Mouse (Mus musculus) layer of hippocampus, adult 8-10 months (tissue): ENCODE measurements around the gene C1ql4. TPM values are rescaled to one million over a fixed set of nuclear protein-coding genes. Genes with fewer than 3 reads are reported as not detected.
"Not testable (repeated sequence)": the region's sequence is repeated elsewhere in the genome, so short reads cannot be mapped to it uniquely, and the experiment has no call there.

ENCODE experiments used
- DNase-seq, 2 experiments: peaks; one replicate each; pipeline ENCODE4 v3.0.0; 2022; ENCODE audit warnings: low spot score in 2 of 2
- total RNA-seq, 4 experiments: library from RNA; stranded (reverse); gene quantifications; 2 replicates each; pipeline ENCODE4 v1.2.4; 2022

The C1ql4 gene
- total RNA-seq, 4 experiments from 2014 or later: 0.21 TPM; not detected in 3

DNA sequence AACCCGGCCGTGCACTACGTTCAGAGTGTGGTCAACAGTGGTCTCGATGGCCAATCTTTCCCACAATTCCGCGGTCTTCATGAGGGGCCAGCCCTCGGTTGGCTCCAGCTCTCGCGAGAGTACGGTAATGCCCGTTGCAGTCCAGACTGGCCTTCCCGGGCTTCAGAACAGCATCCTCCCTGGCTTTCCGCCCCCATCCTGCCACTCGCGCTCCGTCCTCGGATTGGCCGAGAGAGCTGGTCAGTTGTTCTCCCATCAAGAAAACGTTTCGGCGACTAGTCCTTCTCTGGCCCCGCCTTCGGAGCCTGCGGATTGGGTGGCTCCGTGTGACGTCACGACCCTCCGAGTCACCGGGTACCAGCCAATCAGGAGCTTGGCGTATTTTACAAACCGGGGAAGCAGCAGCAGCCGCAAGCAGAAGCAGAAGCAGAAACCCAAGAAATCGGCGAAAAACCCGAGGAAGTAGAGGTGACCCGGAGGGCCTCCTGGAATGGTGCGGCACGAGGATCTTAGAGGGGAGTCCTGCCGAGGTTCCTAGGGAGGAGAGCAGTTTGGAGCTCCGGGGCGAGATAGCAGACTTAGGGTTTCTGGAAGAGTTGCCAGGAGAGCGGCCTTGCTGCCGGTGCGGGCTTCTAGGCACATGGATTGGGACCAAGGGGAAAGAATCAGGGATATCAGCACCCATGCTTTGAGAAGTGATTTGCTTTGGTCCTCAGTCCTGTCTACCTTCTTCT is 12.8 kb downstream of the C1ql4 start:
- peak; percentile 97 to 98 for DNase-seq

DNA sequence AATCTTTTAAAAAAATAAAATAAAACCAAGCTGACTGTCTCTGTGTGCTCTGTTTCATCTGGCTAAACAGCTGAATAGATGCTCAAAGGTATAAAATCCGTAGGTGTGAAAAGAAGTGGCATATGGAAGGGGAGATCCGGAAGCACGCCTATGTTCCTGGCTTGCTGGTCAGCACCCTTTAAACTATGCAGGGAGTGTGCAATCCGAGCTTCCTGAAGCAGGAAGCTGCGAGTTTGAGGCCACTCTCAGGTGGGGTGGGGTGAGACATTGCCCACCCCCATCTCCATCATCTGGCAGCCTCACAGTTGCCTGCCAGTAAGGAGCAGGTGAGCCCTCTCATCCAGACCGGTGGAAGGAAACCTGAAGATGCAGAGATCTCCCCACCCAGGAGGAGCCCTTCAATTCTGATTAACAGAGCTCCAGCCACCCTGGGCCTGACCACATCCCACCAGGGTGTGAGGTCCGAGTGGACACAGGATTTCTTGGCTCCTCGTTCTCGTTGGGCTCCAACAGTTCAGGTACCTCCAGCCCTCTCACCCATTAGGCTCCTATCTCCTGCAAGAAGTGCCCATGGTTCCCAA is 13.5 kb downstream of the C1ql4 start, which contains the start of gene Troap:
Gene Troap (plus strand): TSS at position 557 of the 581 bp plus-strand sequence.
- no peak for DNase-seq

DNA sequence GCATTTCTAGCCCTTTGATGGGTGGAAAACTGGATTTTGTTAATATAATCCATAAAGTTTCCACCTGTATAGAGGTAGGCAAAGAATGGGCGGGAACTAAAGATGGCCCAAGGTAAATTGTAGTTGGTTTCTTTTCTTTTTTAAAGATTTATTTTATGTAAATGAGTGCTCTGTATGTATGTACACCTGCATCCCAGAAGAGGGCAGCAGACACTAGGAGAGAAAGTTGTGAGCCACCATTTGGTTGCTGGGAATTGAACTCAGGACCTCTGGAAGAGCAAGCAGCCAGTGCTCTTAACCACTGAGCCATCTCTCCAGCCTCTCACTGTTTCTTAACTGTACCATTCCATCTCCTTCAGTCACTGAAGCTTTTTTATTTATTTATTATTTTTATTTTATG is 15.6 kb downstream of the C1ql4 start:
- no peak for DNase-seq

DNA sequence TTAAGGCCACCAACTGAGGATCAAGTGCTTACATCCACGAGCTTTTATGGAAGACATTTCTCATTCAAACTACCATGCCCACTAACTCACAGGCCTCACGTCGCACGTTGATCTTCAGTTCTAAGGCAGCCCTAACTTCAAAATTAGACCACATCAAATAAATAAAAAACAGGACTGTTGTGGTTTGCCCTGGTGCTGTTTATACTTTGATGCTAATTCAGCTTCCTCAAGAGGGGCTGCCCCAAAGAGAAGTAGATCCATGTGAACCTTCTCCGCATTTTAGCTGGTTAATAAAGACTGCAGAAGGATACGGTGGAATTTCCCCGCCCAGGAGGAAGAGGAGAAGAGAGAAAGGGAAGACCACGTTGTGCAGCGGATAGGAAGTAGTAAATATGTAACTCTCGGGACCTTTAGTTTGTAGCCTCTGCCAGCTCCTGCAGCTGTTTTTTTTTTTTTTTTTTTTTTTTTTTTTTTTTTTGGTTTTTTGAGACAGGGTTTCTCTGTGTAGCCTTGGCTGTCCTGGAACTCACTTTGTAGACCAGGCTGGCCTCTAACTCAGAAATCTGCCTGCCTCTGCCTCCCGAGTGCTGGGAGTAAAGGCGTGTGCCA is 22.0 kb downstream of the C1ql4 start:
- DNase-seq: no peak

DNA sequence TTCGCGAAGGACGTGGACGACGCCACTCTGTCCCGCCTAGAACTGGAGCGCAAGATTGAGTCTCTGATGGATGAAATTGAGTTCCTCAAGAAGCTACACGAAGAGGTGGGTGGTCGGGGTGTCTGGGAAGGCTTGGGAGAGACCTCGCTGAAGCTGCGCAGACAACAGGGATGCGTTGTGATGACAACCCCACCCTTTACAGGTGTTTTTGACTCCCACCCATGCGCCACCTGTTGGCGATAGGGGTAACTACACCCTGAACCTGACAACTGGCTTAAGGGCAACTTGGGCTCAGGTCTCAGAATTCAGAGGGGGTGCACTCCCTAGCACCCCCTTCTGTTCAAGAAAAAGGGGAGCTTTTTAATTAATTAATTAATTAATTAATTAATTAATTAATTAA is 31.3 kb downstream of the C1ql4 start:
- DNase-seq: no peak

DNA sequence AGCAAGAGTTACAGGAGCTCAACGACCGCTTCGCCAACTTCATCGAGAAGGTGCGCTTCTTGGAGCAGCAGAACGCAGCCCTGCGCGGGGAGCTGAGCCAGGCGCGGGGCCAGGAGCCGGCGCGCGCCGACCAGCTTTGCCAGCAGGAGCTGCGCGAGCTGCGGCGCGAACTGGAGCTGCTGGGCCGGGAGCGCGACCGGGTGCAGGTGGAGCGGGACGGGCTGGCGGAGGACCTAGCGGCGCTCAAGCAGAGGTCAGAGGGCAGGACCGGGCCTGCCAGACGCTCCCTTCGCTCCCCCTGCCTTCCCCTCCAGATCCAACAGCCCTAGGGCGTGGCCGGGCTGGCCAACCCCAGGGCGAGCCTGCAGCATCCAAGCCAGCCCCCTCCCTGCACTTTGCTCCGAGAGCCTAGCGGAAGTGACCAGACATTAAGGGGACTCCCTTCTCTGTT is 32.1 kb downstream of the C1ql4 start:
- no peak for DNase-seq

DNA sequence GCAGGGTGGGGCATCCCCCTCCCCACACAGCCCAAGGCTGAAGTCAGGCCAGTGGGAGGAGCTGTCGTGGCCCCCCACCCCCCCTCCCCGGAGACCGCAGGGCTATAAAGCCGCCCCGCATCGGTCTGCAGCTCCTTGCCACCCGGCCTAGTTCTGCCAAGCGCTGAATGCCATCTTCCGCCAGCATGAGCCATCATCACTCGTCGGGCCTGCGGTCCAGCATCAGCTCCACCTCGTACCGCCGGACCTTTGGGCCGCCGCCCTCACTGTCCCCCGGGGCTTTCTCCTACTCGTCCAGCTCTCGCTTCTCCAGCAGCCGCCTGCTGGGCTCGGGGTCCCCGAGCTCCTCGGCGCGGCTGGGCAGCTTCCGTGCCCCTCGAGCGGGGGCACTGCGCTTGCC is 32.6 kb downstream of the C1ql4 start, which contains the start of gene Prph:
Gene Prph (plus strand): TSS at position 135 of the 400 bp plus-strand sequence.
- no peak for DNase-seq

DNA sequence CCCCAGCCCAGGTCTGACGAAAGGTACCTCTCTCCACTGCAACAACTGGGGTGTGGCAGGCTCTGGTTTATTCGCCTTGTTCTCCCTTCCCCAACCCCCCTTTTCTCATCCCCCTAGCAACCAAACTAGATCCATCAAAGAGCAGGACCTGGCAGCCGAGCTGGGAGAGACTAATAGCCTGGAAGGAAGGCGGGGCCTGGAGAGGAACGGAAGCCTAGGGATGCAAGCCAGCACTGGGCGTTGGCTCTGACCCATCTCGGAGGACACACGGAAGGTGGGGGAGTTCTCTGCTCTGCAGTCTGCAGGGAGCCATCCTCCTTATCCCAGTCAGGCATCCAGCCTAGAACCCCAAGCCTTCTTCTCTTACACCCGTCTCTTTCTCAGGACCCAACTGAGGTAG is 34.2 kb downstream of the C1ql4 start:
- no peak for DNase-seq

DNA sequence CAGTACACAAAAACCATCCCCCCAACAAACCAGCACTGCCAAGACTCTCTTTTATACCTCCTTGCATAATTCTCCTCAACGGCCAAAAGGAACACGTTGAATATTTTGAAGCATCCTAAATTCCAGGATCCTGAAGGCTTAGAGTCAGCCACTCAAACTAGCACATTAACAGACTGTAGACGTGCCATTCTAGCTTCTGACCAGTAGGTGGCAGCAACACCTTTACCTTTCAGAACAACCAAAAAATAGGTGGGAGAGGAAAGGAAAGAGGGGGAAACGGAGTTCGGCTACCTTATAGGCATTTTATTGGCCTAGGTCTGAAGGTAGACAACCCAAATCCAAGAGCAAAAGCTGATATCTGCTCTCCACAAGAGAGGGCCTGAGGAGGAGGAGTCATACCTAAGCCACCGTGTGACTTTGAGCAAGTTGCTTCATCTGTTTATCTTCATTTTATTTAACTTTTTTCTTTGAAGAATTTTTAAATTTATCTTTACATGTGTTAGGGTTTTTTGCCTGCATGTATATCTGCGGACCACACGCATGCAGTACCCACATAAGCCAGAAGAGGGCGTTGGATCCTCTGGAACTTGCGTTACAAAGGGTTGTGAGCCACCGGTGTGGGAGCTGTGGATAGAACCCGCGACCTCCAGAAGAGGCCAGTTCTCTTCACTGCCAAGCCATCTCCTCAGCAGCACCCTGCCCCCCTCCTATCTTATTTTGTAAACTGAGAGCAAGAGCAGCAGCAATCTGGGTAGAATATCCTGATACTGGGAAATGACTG is 38.0 kb downstream of the C1ql4 start:
- peak; percentile 40 to 65 for DNase-seq

DNA sequence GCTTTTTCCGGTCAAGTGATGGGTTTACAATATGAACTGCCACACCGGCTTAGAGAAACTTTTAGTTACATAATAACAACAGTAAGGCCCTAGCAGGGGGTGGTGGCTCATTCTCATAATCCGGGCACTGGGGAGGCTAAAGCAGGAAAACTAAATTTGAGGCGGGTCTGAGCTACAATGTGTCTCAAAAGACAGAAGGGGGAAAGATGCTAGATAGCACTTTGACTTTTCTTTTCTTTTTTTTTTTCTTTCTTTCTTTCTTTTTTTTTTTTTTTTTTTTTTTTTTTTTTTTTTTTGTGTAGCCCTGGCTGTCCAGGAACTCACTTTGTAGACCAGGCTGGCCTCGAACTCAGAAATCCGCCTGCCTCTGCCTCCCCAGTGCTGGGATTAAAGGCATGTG is 41.9 kb downstream of the C1ql4 start:
- not testable (repeated sequence) for DNase-seq

DNA sequence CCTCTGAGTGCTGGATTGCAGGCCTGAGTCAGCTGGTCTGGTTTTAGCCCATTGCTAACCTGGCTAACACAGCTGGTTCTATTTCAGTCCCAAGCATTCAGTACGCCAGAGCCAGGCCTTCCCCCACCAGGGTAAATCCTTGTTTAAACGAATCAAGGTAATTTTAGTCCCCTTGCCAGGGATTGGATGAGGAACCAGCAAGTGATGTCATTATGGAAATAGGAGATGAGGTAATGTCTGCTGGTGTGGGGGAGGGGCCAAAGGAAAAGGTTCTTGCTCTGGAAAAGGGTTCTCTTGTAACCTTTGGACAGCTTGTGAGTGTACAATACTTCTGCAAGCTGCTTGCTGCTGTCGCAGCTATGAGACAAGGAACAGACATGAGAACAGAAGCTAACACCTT is 42.8 kb downstream of the C1ql4 start:
- DNase-seq: no peak

DNA sequence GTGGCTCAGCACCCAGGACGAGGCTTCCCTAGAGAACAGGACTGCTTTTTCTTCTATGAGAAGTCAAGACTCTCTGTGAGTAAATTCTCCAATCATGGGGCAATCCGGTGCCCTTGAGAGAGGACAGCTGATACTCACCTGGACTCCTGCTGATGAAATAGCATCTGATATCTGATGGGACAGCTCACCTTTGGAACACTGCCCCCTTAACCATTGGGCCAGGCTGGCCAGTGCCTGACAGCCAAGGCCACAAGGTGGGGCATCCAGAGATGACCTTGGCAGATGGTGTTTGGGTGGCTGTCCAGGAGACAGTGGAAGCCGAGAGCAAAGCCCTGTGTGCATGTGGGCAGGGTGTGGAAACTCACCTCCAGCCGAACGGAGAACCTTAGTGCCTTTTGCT is 45.3 kb downstream of the C1ql4 start:
- no peak for DNase-seq

DNA sequence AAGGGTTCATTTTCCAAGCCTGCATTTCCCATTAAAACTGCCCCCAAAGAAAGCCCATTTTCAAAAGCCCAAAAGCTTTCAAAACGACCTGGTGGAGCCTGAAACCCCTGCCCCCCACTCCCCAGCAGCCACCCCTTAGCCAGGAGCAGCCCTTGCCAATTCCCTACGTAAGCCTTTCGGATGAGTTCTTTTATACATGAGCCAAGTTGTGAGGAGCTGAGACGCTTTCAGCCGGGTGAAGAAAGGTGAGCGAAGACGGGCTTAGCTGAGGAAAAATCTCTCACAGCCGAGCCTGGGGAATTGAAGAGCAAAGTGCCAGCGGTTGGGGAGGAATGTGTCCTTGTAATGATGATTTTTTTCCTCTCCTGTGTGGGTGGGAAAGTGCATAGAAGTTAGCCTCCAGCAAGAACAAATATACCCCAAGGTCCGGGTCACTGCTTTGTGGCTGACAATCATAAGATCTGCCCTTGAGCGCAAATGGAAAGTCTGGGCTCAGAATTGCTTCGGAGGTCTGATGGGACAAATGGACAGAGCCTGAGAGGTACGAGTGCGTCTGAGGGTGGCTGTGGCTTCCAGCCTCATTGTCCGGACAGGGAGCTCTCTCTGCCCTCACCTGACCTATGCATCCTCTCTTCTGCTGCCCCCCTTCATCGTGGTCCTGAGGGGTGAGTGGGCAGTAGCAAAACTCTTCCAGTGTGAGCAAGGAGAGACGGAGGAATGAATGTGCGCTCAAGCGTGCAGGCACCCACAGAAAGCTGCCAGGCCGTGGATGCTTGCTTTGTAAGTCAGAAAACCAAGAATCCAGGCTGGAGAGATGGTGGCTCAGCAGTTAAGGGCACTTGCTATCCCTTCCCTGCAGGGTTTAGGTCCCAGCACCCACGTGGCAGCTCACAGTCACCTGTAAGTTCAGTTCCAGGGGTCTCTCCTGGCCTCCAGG is 46.4 kb downstream of the C1ql4 start:
- no peak for DNase-seq

DNA sequence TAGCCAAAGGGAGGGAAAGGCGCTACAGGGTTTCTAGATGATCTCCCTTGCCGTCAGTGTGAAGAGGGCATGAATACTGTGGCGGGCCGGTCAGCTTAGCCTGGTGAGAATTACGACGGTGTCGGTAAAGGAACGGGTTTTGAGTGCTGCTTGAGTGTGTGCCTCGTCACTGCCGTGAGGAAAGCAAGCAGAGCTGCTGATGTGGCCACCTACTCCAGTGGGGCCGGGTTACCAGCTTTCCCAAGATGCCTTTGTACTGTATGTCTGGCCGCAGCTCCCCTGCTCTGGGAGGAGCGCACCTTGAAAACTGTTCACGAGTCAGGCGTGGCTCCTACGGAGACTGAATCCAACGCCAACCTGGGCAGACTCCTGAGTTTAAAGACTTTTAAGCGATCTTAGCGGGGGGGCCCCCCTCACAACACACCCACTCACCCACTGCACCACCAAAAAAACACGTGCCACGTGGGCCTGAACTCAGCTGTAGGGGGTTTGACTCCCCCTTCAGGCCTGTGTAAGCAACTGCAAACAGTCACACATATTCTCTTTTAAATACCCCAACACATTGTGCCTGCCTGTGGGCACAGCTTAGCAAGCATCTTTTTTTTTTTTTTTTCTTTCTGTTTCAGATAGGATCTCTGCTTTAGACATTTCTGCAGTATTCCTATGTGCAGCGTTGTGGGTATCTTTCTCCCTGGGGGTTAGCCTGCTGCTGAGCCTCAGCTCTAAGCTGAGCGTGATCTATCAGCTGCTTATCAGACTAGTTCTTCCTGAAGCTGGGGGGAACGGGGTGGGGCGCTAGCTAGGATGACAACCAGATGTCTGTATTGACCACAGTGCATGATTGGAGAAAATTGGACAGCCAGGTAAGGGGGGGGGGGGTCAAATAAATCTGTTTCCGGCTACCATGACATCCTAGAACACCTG is 47.4 kb downstream of the C1ql4 start:
- DNase-seq: no peak

DNA sequence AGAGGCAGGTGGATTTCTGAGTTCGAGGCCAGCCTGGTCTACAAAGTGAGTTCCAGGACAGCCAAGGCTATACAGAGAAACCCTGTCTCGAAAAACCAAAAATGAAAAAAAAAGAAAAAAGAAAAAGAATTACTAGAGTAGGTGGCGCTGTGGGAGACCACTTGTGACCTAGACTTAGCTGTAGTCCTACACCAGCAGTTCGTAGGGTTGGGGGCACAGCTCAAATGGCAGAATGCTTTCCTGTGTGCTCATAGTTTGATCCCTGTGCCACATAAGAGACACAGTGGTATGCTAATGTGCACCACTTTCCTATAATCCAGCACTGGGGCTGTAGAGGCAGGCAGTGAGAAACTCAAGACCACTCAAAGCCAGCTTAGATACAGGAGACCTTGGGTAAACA is 48.3 kb downstream of the C1ql4 start:
- no peak for DNase-seq

DNA sequence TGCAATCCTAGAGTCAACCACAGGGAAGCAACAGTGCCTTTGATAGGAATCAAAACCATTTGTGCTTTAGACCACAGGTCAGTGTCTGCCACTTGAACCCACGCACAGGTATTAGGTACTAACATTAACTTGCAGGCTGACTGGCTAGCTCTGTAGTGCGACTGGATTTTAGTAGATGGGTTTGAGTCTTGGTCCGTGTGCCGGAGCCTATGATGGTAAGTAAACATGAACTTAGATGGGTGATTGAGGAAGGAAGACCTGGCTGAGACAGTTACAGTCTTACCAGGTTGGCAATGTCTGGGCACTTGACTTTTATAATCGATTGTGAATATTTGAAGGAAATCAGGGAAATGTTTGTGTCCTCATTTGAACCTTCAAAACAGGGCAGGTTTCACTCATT is 48.8 kb downstream of the C1ql4 start:
- no peak for DNase-seq

DNA sequence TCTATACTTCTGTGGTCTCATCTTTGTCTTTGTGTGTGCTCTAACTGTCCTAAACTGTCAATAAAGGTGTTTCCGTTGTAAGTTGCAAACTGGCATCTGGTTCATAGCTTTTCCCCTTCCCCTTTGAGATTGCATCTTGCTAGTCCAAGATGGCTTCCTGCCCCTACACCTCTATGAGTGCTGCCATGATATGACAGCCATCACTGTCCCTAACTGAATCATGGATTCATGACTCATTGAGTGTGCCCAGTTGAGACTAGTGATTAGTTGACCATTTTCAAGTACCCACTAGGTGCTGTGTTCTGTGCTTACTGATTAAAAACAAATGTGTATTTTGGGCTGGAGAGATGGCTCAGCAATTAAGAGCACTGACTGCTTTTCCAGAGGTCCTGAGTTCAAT is 49.6 kb downstream of the C1ql4 start:
- no peak for DNase-seq

DNA sequence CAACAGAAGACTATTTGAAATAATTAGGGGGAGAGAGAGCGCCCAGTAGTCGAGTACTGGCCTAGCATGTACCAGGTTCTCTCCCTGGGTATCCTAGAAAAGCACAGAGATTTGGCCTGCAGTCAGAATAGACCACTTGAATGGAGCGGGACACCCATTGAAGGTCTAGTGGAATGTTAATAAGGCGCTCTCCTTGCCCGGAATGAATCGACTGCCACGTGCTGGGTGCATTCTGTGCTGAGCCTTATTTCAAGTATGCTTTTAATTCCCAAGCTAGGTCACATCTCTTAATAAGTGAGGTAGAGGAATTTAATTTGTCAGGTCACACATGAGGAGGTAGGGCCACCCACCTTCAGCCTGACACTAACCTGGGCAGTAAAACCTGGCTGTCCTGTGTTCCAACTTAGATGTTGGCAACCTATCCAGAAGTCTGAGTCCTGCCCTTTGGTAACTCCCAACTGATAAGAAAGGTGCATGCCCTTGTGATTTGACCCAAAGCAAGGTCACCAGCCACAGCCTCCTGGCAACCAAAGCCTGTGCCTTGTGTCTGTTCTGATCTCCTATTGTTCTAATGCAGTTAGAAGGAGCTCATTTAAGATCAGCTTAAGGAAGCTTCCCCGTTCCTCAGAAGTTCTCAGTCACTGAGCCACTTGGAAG is 51.2 kb downstream of the C1ql4 start:
- DNase-seq: no peak

DNA sequence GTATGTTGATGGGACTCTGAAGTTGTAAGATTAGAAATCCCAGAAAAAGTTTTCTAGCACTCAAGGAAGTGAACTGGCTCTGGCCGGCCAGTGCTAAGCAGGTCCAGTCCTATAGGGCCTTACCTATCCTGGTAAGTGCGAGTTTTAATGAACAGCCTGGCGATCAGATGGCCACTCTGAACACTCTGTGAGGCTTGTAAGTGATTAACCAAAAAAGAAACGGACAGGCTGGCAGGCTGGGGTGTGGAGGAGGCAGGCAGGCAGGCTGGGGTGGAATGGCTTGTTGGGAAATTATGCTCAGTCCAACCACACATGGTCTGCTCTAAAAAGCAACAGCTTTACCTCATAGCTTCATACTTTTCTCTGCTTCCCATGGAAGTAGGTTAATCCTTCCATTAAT is 52.2 kb downstream of the C1ql4 start:
- DNase-seq: peak; percentile 25 to 41
